Mouse (Mus musculus) forebrain, embryonic 16.5 days (tissue): ENCODE measurements around the gene Gmcl1. TPM values are rescaled to one million over a fixed set of nuclear protein-coding genes. Genes with fewer than 3 reads are reported as not detected.

Experiments used
- ATAC-seq: fragments of 200-750 bp; cut with Nextera tagmentation; 2 replicates; pipeline ENCODE4 v1.8.0; 2017; ENCODE audit warnings: mild to moderate bottlenecking, moderate library complexity
- H3K27ac ChIP-seq: fragments of 300-500 bp; sonication (generic); 2 replicates; pipeline ENCODE4 v1.5.1; 2014; ENCODE audit warnings: low read length, control low read depth
- H3K27me3 ChIP-seq: fragments of 300-500 bp; sonication (generic); replicated peaks from 2 replicates; pipeline ENCODE4 v1.6.1; 2014; ENCODE audit warnings: low read length; ENCODE audit not compliant: control insufficient read depth, insufficient read depth
- H3K36me3 ChIP-seq: fragments of 300-500 bp; sonication (generic); 2 replicates; pipeline ENCODE4 v1.6.1; 2014; ENCODE audit not compliant: control insufficient read depth, insufficient read depth
- H3K4me1 ChIP-seq: fragments of 300-500 bp; sonication (generic); replicated peaks from 2 replicates; pipeline ENCODE4 v1.6.1; 2014; ENCODE audit warnings: low read length; ENCODE audit not compliant: control insufficient read depth, insufficient read depth
- H3K4me2 ChIP-seq: fragments of 300-500 bp; sonication (generic); 2 replicates; pipeline ENCODE4 v1.6.1; 2014; ENCODE audit warnings: mild to moderate bottlenecking, low read length, control low read depth
- H3K4me3 ChIP-seq: fragments of 300-500 bp; sonication (generic); replicated peaks from 2 replicates; pipeline ENCODE4 v1.5.1; 2014; ENCODE audit warnings: mild to moderate bottlenecking, low read length, control low read depth
- H3K9ac ChIP-seq: fragments of 300-500 bp; sonication (generic); replicated peaks from 2 replicates; pipeline ENCODE4 v1.6.1; 2014; ENCODE audit warnings: low read depth, low read length, control low read depth
- H3K9me3 ChIP-seq: fragments of 300-500 bp; sonication (generic); 2 replicates; pipeline ENCODE4 v1.6.1; 2016; ENCODE audit warnings: low read length; ENCODE audit not compliant: control insufficient read depth
- WGBS: fragments of 180-500 bp; shearing (Covaris S2); extraction: QIAGEN DNeasy Blood & Tissue Kit; methylation state at CpG from one replicate; pipeline ENCODE4 v1.1.7; 2014; 5-methylcytosine and 5-hydroxymethylcytosine counted together
- polyA plus RNA-seq: library from polyadenylated mRNA; unstranded; fragments of >200 nt; fragmentation: Nextera tagmentation; extraction: Ambion mirVana; gene quantifications from 2 replicates; pipeline ENCODE4 v1.2.1, GENCODE M21; 2015

The Gmcl1 gene
- polyA plus RNA-seq, 1 experiment from 2014 or later = 41.9 TPM

GRCm38 (mm10) chr6:86747171-86747570 lies 14.0 kb upstream of the Gmcl1 start:
- Histone ChIP-seq H3K4me2 (no peak overlapping the region), H3K9me3 (no peaks in the 10 kb centered on the region), H3K27ac (no peak overlapping the region), H3K4me3 (no peak overlapping the region), H3K4me1 (no peaks in the 10 kb centered on the region), H3K36me3 (no peaks in the 10 kb centered on the region), H3K9ac (no peak overlapping the region), H3K27me3 (no peaks in the 10 kb centered on the region)
- ATAC-seq = no peak

GRCm38 (mm10) chr6:86740652-86741051 lies 7.5 kb upstream of the Gmcl1 start:
- H3K27ac ChIP-seq = no peak overlapping the region
- no peaks in the 10 kb centered on the region for H3K27me3 ChIP-seq
- H3K36me3 ChIP-seq = no peaks in the 10 kb centered on the region
- H3K4me1 ChIP-seq = no peaks in the 10 kb centered on the region
- H3K4me2 ChIP-seq = no peak overlapping the region
- no peaks in the 10 kb centered on the region for H3K9me3 ChIP-seq
- ATAC-seq = no peak
- no peak overlapping the region for H3K4me3 ChIP-seq
- H3K9ac ChIP-seq = no peak overlapping the region
- WGBS = 36% methylated on average over 3 of the region's 3 CpGs

- Histone ChIP-seq H3K9ac (no peak overlapping the region), H3K36me3 (no peaks in the 10 kb centered on the region), H3K9me3 (no peaks in the 10 kb centered on the region), H3K4me2 (no peak overlapping the region), H3K27ac (no peak overlapping the region), H3K4me1 (peaks cover 7% of the 10 kb centered on the region), H3K4me3 (no peak overlapping the region), H3K27me3 (no peaks in the 10 kb centered on the region)
- 75% methylated on average over 6 of the region's 6 CpGs for WGBS
- no peak for ATAC-seq
These were observed 3.6 kb upstream of the Gmcl1 start for GRCm38 (mm10) chr6:86736830-86737229.

- Histone ChIP-seq H3K27ac (no peak overlapping the region), H3K4me1 (peaks cover 10% of the 10 kb centered on the region), H3K4me2 (no peak overlapping the region), H3K27me3 (no peaks in the 10 kb centered on the region), H3K9me3 (no peaks in the 10 kb centered on the region), H3K36me3 (no peaks in the 10 kb centered on the region), H3K4me3 (no peak overlapping the region), H3K9ac (no peak overlapping the region)
- 70% methylated on average over 4 of the region's 4 CpGs for WGBS
- no peak for ATAC-seq
These were observed 3.1 kb upstream of the Gmcl1 start for GRCm38 (mm10) chr6:86736313-86736712.

GRCm38 (mm10) chr6:86732276-86733173 lies 658 bp downstream of the Gmcl1 start:
- peak overlapping the region; percentile 95 for H3K9ac ChIP-seq
- under 1% methylated on average over 62 of the region's 62 CpGs for WGBS
- H3K9me3 ChIP-seq = no peaks in the 10 kb centered on the region
- peak overlapping the region; percentile 99 for H3K4me3 ChIP-seq
- H3K4me1 ChIP-seq = peaks cover 21% of the 10 kb centered on the region
- no peaks in the 10 kb centered on the region for H3K36me3 ChIP-seq
- ATAC-seq = peak; percentile 29; the same call in 1 of the 2 replicates
- peak overlapping the region; percentile 87 for H3K4me2 ChIP-seq
- H3K27me3 ChIP-seq = no peaks in the 10 kb centered on the region
- H3K27ac ChIP-seq = peak overlapping the region; percentile 87

- Histone ChIP-seq H3K9ac (no peak overlapping the region), H3K4me2 (no peak overlapping the region), H3K27me3 (no peaks in the 10 kb centered on the region), H3K9me3 (no peaks in the 10 kb centered on the region), H3K4me1 (peaks cover 18% of the 10 kb centered on the region), H3K36me3 (no peaks in the 10 kb centered on the region), H3K4me3 (no peak overlapping the region), H3K27ac (no peak overlapping the region)
- no peak for ATAC-seq
- WGBS = 91% methylated on average over 5 of the region's 5 CpGs
These were observed 4.5 kb downstream of the Gmcl1 start for GRCm38 (mm10) chr6:86728711-86729110.

- Histone ChIP-seq H3K4me2 (no peak overlapping the region), H3K9ac (no peak overlapping the region), H3K4me3 (no peak overlapping the region), H3K27me3 (no peaks in the 10 kb centered on the region), H3K9me3 (no peaks in the 10 kb centered on the region), H3K4me1 (no peaks in the 10 kb centered on the region), H3K36me3 (peaks cover 12% of the 10 kb centered on the region), H3K27ac (no peak overlapping the region)
- WGBS = 78% methylated on average over 3 of the region's 3 CpGs
- no peak for ATAC-seq
These were observed 11.2 kb downstream of the Gmcl1 start for GRCm38 (mm10) chr6:86721977-86722376.

- Histone ChIP-seq H3K9ac (no peak overlapping the region), H3K4me2 (no peak overlapping the region), H3K36me3 (peaks cover 30% of the 10 kb centered on the region), H3K27ac (no peak overlapping the region), H3K4me1 (no peaks in the 10 kb centered on the region), H3K9me3 (no peaks in the 10 kb centered on the region), H3K4me3 (no peak overlapping the region), H3K27me3 (no peaks in the 10 kb centered on the region)
- no peak for ATAC-seq
- WGBS = 88% methylated on average over 4 of the region's 4 CpGs
These were observed 25.0 kb downstream of the Gmcl1 start for GRCm38 (mm10) chr6:86708072-86708774.

- Histone ChIP-seq H3K4me3 (no peak overlapping the region), H3K4me2 (no peak overlapping the region), H3K9ac (no peak overlapping the region), H3K4me1 (no peaks in the 10 kb centered on the region), H3K27ac (no peak overlapping the region), H3K36me3 (peaks cover 48% of the 10 kb centered on the region), H3K9me3 (no peaks in the 10 kb centered on the region), H3K27me3 (no peaks in the 10 kb centered on the region)
- no peak for ATAC-seq
- WGBS = 97% methylated on average over 9 of the region's 9 CpGs
These were observed 30.6 kb downstream of the Gmcl1 start for GRCm38 (mm10) chr6:86702577-86702976.
